Mouse (Mus musculus) hindbrain, embryonic 16.5 days (tissue): ENCODE measurements around the gene Spata5. TPM values are rescaled to one million over a fixed set of nuclear protein-coding genes. Genes with fewer than 3 reads are reported as not detected.

ENCODE experiments used
- ATAC-seq: fragments of 200-750 bp; cut with Nextera tagmentation; 2 replicates; pipeline ENCODE4 v1.8.0; 2017; ENCODE audit warnings: moderate TSS enrichment, moderate library complexity
- H3K27ac ChIP-seq: fragments of 300-500 bp; sonication (generic); 2 replicates; pipeline ENCODE4 v1.5.1; 2014; ENCODE audit warnings: low read depth, mild to moderate bottlenecking, control low read depth, low read length, moderate library complexity
- H3K27me3 ChIP-seq: fragments of 300-500 bp; sonication (generic); replicated peaks from 2 replicates; pipeline ENCODE4 v1.6.1; 2014; ENCODE audit warnings: low read length; ENCODE audit not compliant: control insufficient read depth, insufficient read depth
- H3K36me3 ChIP-seq: fragments of 300-500 bp; sonication (generic); 2 replicates; pipeline ENCODE4 v1.6.1; 2014; ENCODE audit warnings: mild to moderate bottlenecking, low read length, moderate library complexity, mixed read lengths; ENCODE audit not compliant: control insufficient read depth, insufficient read depth
- H3K4me1 ChIP-seq: fragments of 300-500 bp; sonication (generic); 2 replicates; pipeline ENCODE4 v1.6.1; 2014; ENCODE audit warnings: low read depth, low read length; ENCODE audit not compliant: control insufficient read depth, insufficient read depth
- H3K4me2 ChIP-seq: fragments of 300-500 bp; sonication (generic); 2 replicates; pipeline ENCODE4 v1.6.1; 2014; ENCODE audit warnings: mild to moderate bottlenecking, low read length, control low read depth, moderate library complexity
- H3K4me3 ChIP-seq: fragments of 300-500 bp; sonication (generic); 2 replicates; pipeline ENCODE4 v1.5.1; 2014; ENCODE audit warnings: mild to moderate bottlenecking, low read length, control low read depth, moderate library complexity
- H3K9ac ChIP-seq: fragments of 300-500 bp; sonication (generic); 2 replicates; pipeline ENCODE4 v1.6.1; 2014; ENCODE audit warnings: low read depth, mild to moderate bottlenecking, control low read depth, low read length, moderate library complexity
- H3K9me3 ChIP-seq: fragments of 300-500 bp; sonication (generic); 2 replicates; pipeline ENCODE4 v1.6.1; 2014; ENCODE audit warnings: mild to moderate bottlenecking, low read length, moderate library complexity; ENCODE audit not compliant: control insufficient read depth
- WGBS: fragments of 180-500 bp; shearing (Covaris S2); extraction: QIAGEN DNeasy Blood & Tissue Kit; methylation state at CpG from one replicate; pipeline ENCODE4 v1.1.7; 2014; 5-methylcytosine and 5-hydroxymethylcytosine counted together
- polyA plus RNA-seq: library from polyadenylated mRNA; unstranded; fragments of >200 nt; fragmentation: Nextera tagmentation; extraction: Ambion mirVana; gene quantifications from 2 replicates; pipeline ENCODE4 v1.2.1, GENCODE M21; 2015

The Spata5 gene
- polyA plus RNA-seq, 1 experiment from 2014 or later: 27.5 TPM

DNA sequence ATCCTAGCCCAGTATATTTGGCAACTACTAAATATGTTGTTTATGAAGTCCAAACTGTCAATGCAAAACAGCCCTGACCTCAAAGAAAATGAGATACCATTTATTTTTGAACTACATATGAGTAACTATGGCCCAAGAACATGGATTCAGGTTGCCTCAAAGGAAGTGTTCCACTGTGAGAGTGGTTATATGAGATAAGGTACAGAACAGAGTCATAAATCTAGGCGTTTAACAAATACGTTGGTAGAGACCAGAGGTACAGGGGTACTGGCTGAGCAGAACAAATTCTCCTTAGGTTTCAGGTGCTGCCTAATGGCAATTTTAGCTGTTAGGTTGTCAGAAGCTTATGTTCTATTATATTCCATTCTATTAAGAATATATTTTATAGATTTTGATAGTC is 67.9 kb downstream of the Spata5 start:
- no peak overlapping the region for H3K27ac ChIP-seq
- no peak overlapping the region for H3K9ac ChIP-seq
- no peaks in the 10 kb centered on the region for H3K27me3 ChIP-seq
- ATAC-seq: no peak
- H3K4me1 ChIP-seq: no peaks in the 10 kb centered on the region
- no peak overlapping the region for H3K4me2 ChIP-seq
- no peak overlapping the region for H3K4me3 ChIP-seq
- no peaks in the 10 kb centered on the region for H3K9me3 ChIP-seq
- no peaks in the 10 kb centered on the region for H3K36me3 ChIP-seq
- 92% methylated on average over 2 of the region's 2 CpGs for WGBS

DNA sequence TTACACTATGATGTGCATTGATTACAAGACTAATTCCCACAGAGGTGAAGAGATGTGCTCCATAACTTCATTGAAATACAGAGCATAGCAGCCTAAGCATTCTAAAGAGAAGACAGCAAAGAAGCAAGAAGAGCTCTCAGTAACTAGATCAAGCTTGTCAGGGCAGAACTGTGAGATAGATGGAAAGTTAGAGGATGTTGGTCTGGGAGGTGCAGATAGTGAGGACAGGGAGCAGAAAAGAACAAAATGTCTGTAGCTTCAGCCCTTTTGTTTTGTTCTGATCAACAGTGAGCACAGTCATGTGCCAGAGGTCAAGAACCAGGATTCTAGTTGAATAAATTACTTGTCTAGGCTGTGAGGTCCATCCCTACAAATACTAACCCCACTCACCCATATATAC is 68.5 kb downstream of the Spata5 start:
- no peaks in the 10 kb centered on the region for H3K9me3 ChIP-seq
- H3K4me3 ChIP-seq: no peak overlapping the region
- H3K36me3 ChIP-seq: no peaks in the 10 kb centered on the region
- H3K4me2 ChIP-seq: no peak overlapping the region
- H3K27me3 ChIP-seq: no peaks in the 10 kb centered on the region
- no peak overlapping the region for H3K27ac ChIP-seq
- no peak overlapping the region for H3K9ac ChIP-seq
- no peaks in the 10 kb centered on the region for H3K4me1 ChIP-seq
- ATAC-seq: no peak

DNA sequence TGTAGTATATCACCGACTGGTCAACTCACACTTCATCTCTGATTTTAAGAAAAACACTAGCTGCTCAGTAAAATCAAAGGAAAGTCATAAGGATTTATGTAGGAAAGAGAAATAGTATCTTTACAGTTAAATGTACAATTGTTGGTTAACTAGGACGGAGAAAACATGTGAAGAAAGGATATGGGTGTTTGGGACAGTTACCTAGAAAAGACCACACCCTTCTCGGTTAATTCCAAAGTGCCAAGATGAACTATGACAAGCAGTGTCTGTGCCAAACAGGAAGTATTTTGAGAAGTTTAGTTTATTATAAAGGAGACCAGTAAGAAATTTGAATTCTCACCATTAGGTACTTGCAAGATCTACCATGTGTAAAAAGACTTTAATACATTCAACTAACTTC is 70.3 kb downstream of the Spata5 start:
- H3K27ac ChIP-seq: no peak overlapping the region
- 92% methylated on average over 3 of the region's 3 CpGs for WGBS
- no peaks in the 10 kb centered on the region for H3K27me3 ChIP-seq
- H3K9me3 ChIP-seq: no peaks in the 10 kb centered on the region
- H3K4me2 ChIP-seq: no peak overlapping the region
- H3K36me3 ChIP-seq: no peaks in the 10 kb centered on the region
- H3K9ac ChIP-seq: no peak overlapping the region
- ATAC-seq: no peak
- no peak overlapping the region for H3K4me3 ChIP-seq
- no peaks in the 10 kb centered on the region for H3K4me1 ChIP-seq

DNA sequence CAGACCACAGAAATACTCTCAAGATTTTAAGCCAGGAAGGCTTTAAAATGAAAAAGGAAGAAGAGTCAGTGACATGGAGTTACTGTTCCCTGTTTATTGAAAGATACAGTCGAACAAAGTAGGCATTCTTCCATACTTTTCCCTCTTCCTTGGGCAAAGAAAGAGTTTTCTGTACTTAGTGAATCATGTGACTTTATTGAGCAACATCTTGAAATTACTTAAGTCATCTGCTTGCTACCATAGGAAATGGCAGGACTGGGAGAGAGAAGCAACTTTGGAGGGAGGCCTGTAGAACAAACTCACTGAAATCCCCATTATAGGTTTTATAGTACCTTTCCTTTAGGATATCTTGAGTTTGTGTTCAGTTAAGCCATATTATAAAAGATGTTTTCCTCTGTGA is 81.2 kb downstream of the Spata5 start:
- no peaks in the 10 kb centered on the region for H3K9me3 ChIP-seq
- no peak overlapping the region for H3K9ac ChIP-seq
- H3K4me2 ChIP-seq: no peak overlapping the region
- ATAC-seq: no peak
- no peaks in the 10 kb centered on the region for H3K4me1 ChIP-seq
- no peaks in the 10 kb centered on the region for H3K27me3 ChIP-seq
- no peaks in the 10 kb centered on the region for H3K36me3 ChIP-seq
- H3K27ac ChIP-seq: no peak overlapping the region
- no peak overlapping the region for H3K4me3 ChIP-seq
- 86% methylated on average over 1 of the region's 1 CpGs for WGBS

DNA sequence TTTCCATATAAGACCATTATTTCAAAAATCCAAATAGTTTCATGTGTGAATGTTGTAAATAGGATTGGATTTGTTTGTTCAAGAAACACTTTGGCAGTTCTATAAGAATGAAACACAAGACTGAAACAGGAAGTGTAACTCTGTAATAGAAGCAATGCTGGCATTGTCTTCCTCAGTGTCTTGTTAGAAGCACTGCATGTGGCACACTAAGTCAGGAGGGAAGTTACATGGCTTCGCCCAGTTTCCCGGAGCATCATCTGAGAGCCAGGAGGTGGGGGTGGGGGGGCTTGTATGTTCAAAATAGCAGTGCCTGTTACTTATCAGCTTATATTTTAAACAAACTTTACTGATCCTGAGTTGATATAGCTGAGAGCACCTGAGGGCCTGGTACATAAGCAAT is 82.9 kb downstream of the Spata5 start:
- H3K4me2 ChIP-seq: no peak overlapping the region
- 85% methylated on average over 2 of the region's 2 CpGs for WGBS
- H3K4me1 ChIP-seq: no peaks in the 10 kb centered on the region
- ATAC-seq: no peak
- no peak overlapping the region for H3K27ac ChIP-seq
- no peaks in the 10 kb centered on the region for H3K27me3 ChIP-seq
- H3K9ac ChIP-seq: no peak overlapping the region
- H3K4me3 ChIP-seq: no peak overlapping the region
- H3K9me3 ChIP-seq: no peaks in the 10 kb centered on the region
- H3K36me3 ChIP-seq: no peaks in the 10 kb centered on the region

DNA sequence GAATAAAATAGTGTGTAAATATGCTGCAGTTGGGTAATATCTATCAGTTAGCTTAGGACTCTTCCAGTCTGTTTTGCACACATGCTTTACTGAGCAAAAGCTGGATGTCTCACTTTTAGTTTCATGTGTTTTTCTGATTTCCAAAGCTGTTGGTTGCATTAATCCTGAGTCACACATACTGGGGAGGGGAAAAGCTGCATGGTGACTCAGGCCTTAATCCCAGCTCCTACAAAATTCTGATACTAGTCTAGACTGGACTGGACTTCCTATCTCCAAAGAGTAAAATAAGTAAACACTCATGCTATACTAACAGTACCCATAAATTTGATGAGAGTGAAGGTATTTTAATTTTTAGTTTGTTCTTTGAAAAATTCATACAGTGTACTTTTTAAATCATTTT is 84.2 kb downstream of the Spata5 start:
- Histone ChIP-seq H3K9ac (no peak overlapping the region), H3K9me3 (no peaks in the 10 kb centered on the region), H3K27ac (no peak overlapping the region), H3K4me1 (no peaks in the 10 kb centered on the region), H3K4me3 (no peak overlapping the region), H3K36me3 (no peaks in the 10 kb centered on the region), H3K27me3 (no peaks in the 10 kb centered on the region), H3K4me2 (no peak overlapping the region)
- ATAC-seq: no peak

DNA sequence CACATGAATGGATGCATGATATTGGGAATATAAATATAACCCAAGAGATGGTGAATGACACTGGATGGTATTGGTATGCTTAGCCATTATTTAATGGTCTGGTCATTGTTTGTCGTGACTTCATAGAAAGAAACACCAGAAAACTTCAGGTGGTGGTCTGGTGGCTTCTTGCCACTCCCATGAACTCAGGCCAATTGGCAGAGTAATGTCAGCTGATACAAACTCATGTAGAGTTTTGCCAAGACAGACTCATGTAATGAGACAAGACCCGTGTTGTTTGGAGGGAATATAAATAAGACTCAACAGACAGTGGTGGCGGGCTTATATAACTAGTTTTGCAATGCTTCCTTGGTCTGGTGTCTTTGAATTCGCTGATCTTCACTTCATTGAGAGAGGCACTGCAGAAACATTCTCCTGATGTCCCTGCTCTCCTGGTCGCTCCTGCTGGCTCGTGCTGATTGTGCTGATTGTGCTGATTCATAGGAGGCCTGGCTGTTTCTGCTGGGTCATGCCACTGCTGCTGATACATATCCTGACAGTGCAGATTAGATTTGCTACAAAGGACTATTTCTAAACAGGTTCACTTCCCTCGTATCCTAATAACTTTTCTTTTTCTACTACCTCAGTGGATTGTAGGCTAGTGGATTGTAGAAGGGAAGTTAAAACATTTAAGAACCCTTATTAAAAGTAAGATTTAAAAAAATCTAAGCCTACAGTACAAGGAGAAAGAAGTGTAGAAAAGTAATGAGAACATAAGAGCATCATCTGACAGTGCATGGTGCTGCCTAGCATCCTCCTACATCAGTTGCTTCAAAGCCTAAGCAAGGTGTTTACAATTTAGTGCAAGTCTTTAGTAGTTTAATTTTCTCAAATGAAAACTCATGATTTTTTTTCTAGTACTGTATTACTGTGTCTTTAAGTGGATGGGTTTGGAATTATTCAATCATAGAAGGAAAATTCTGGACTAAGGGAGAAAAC is 90.6 kb downstream of the Spata5 start:
- 77% methylated on average over 7 of the region's 7 CpGs for WGBS
- H3K36me3 ChIP-seq: no peaks in the 10 kb centered on the region
- no peak overlapping the region for H3K9ac ChIP-seq
- ATAC-seq: no peak
- no peaks in the 10 kb centered on the region for H3K27me3 ChIP-seq
- no peak overlapping the region for H3K4me2 ChIP-seq
- H3K9me3 ChIP-seq: no peaks in the 10 kb centered on the region
- no peak overlapping the region for H3K27ac ChIP-seq
- H3K4me1 ChIP-seq: no peaks in the 10 kb centered on the region
- H3K4me3 ChIP-seq: no peak overlapping the region

DNA sequence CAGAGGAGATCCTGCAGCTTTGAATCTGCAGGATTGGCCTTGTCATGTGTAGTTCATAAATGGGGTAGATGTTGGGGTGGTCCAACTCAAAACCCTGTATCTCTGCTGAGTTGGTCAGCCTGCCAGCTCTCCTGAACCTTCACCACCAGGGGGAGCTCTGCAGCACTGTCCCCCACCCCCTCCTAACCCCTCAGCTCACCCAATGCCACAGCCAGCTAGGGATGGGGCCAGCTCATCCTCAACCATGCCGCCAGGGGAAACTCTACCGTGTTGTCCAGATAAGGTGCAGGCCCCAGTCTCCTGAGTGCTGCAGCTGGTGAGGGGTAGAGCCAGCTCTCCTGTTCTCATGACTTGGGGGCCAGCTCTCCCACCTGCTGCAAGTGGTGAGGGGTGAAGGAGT is 95.8 kb downstream of the Spata5 start:
- H3K27me3 ChIP-seq: no peaks in the 10 kb centered on the region
- WGBS: 13% methylated on average over 2 of the region's 2 CpGs

DNA sequence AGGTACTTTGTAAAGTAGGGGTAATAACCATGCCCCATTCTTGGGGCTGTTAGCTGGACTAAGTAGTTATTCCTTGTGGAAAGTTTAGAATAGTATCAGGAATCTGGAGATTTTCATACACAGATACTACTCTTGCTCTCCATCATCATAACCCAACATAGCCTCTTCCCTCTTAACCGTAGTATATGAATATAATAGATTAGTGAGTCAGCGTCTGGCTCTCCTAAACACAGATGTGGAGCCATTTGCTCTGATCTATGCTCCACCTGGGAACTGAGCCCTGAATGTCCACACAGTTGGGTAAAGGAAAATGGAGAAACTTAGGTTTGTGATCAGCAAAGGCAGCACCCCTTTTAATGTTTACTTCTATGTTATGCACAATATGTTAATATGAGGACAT is 96.7 kb downstream of the Spata5 start:
- Histone ChIP-seq H3K4me1 (no peaks in the 10 kb centered on the region), H3K9ac (no peak overlapping the region), H3K27me3 (no peaks in the 10 kb centered on the region), H3K9me3 (no peaks in the 10 kb centered on the region), H3K27ac (no peak overlapping the region), H3K4me2 (no peak overlapping the region), H3K4me3 (no peak overlapping the region), H3K36me3 (no peaks in the 10 kb centered on the region)
- 96% methylated on average over 2 of the region's 2 CpGs for WGBS
- no peak for ATAC-seq

More for the DNA sequence above, 95.8 kb downstream of the Spata5 start:
- H3K9me3 ChIP-seq: no peaks in the 10 kb centered on the region
- H3K36me3 ChIP-seq: no peaks in the 10 kb centered on the region
- H3K27ac ChIP-seq: no peak overlapping the region
- no peak overlapping the region for H3K9ac ChIP-seq
- H3K4me1 ChIP-seq: no peaks in the 10 kb centered on the region
- no peak overlapping the region for H3K4me3 ChIP-seq
- H3K4me2 ChIP-seq: no peak overlapping the region
- no peak for ATAC-seq
